26 mouse cellular contexts compared by ENCODE assay signal in genomic region chr12:83758735-83759134, GRCm38 (mm10). TPM values are rescaled to one million over a fixed set of nuclear protein-coding genes. Genes with fewer than 3 reads are reported as not detected.
"Had no signal": no experiment of that assay in that cellular context is flagged by ENCODE, and none has a peak within 500 bp of the region (broad histone marks: within the 10 kb centered on the region; RNA-seq: fewer than 3 reads in every experiment).

No protein-coding gene starts in this region.

- H3K27ac ChIP-seq: heart, embryonic 10.5 days; hindbrain, embryonic 14.5 days; intestine, embryonic 15.5 days; layer of hippocampus, adult 2 months; limb, embryonic 10.5 days; limb, embryonic 12.5 days; liver, embryonic 13.5 days; liver, embryonic 15.5 days had no signal

- H3K36me3 ChIP-seq: heart, embryonic 10.5 days; heart, embryonic 12.5 days; intestine, embryonic 15.5 days; limb, embryonic 10.5 days; limb, embryonic 12.5 days; liver, embryonic 13.5 days; liver, embryonic 15.5 days had no signal

- H3K27me3 ChIP-seq: heart, embryonic 12.5 days; intestine, embryonic 15.5 days had no signal

- H3K9ac ChIP-seq: heart, embryonic 12.5 days; hindbrain, embryonic 14.5 days; intestine, embryonic 15.5 days; limb, embryonic 12.5 days; liver, embryonic 13.5 days; liver, embryonic 15.5 days; liver, postnatal 0 days had no signal

- DNase-seq: gastrocnemius, postnatal 14 days; gastrocnemius, postnatal 36 days; heart, adult 11 months; heart, postnatal 10 days; heart, postnatal 4 days; kidney, adult 18-20 months; kidney, adult 8-10 months; kidney, postnatal 10 days; kidney, postnatal 25 days; kidney, postnatal 4 days; layer of hippocampus, postnatal 36 days; liver; liver, embryonic 13.5 days; liver, postnatal 0 days had no signal

- H3K9me3 ChIP-seq: heart, embryonic 10.5 days; heart, embryonic 12.5 days; intestine, embryonic 15.5 days; limb, embryonic 10.5 days; limb, embryonic 12.5 days; liver, embryonic 13.5 days; liver, embryonic 15.5 days had no signal

- H3K4me3 ChIP-seq: heart, embryonic 10.5 days; heart, embryonic 12.5 days; intestine, embryonic 15.5 days; layer of hippocampus, adult 2 months; limb, embryonic 10.5 days; limb, embryonic 12.5 days; liver, embryonic 13.5 days; liver, embryonic 15.5 days had no signal

- ATAC-seq: hindbrain, embryonic 16.5 days; inflammation-experienced regulatory T-cells, adult 6 months; intestine, embryonic 15.5 days; intestine, postnatal 0 days; liver, postnatal 0 days had no signal

- H3K4me2 ChIP-seq: heart, embryonic 12.5 days; hindbrain, embryonic 14.5 days; intestine, embryonic 15.5 days; limb, embryonic 12.5 days; liver, embryonic 11.5 days; liver, embryonic 13.5 days; liver, embryonic 15.5 days had no signal

RNA-seq across cellular contexts. Expression of gene Papln, which starts 4.7 kb away (rescaled TPM):
- polyA plus RNA-seq: inflammation-experienced regulatory T-cells, adult 6 months had no signal
